Mouse (Mus musculus): ENCODE results near the gene Ano10.

GRCm38 (mm10) chr9:122156389-122157078 lies 137.7 kb downstream of the Ano10 start:
- peak; percentile 57; the same call in 1 of the 2 replicates for TF ChIP-seq CTCF (IDR thresholded peaks at IDR 0.05; ENCODE audit: borderline replicate concordance, insufficient read depth, low read depth, low read length)
- TF ChIP-seq POLR2A (IDR thresholded peaks at IDR 0.05; ENCODE audit: borderline replicate concordance, insufficient read depth, low read length): no peak

Data from cerebellum, adult 2 months (tissue).